9 mouse cellular contexts compared by ENCODE assay signal in genomic region chrX:13224902-13225301, GRCm38 (mm10). TPM values are rescaled to one million over a fixed set of nuclear protein-coding genes. Genes with fewer than 3 reads are reported as not detected.
DNase-seq lines count a peak whose midpoint lies in the region; TF ChIP-seq lines count a peak whose summit lies in the region.
"Had no signal": no experiment of that assay in that cellular context is flagged by ENCODE, and none has a peak within 500 bp of the region (broad histone marks: within the 10 kb centered on the region; RNA-seq: fewer than 3 reads in every experiment).

No protein-coding gene starts in this region.

- peak; percentile 52 for TF ChIP-seq CTCF in lung, adult 2 months (IDR thresholded peaks at IDR 0.05; ENCODE audit: insufficient read depth, low read length)

- intact Hi-C loops in gastrocnemius, postnatal 36 days (cut with DNase I): loop anchor here (2.0 kb wide), 1 partner anchor 430 kb away; no protein-coding TSS in a partner anchor

- peak; percentile 29 to 33 for DNase-seq in cerebellum, postnatal 10 days
- DNase-seq in cerebellum, adult 9-11 months: no peak
- no peak for DNase-seq in lung, adult 2 months
- no peak for DNase-seq in lung, postnatal 10 days
- peak; percentile 54 for DNase-seq in brain, adult 2 months (ENCODE audit: low read depth, low spot score)
- DNase-seq in natural killer cell, adult 2 months (ENCODE audit: low spot score in 2 of 2): peak; percentile 13 to 25
- DNase-seq in ovary, adult 18-20 months (ENCODE audit: low spot score): no peak
- DNase-seq in gastrocnemius, postnatal 36 days: no peak
- DNase-seq: gastrocnemius, postnatal 10 days had no signal

- TF ChIP-seq POLR2A in lung, adult 2 months (IDR thresholded peaks at IDR 0.05; ENCODE audit: borderline replicate concordance, extremely low read depth, low read depth, low read length): no peak

- WGBS in lung, adult 2 months: 2% methylated on average over 3 of the region's 3 CpGs

- H3K4me3 ChIP-seq in lung, adult 2 months (replicated peaks; ENCODE audit: extremely low read depth, low read depth, low read length): no peak overlapping the region

- no peaks in the 10 kb centered on the region for H3K4me1 ChIP-seq in lung, adult 2 months (ENCODE audit: control insufficient read depth, insufficient read depth, low read length)

RNA-seq across cellular contexts. Expression of gene Ddx3x, which starts 55.9 kb away (rescaled TPM):
- polyA plus RNA-seq in lung, adult 2 months (2012; rRNA removed): 24.6 and 30.1 TPM in 2 replicates
- 100 to 1,000 TPM in 1 of 2 experiments, 10 to 100 TPM in 1; 91.8 to 165 TPM for total RNA-seq in gastrocnemius, postnatal 36 days (2021)

Comparison
In these comparisons a context has a peak if more than half of its experiments do, and no peak if none do; other contexts are left out.
1. DNase-seq: peak in cerebellum, postnatal 10 days (2 of 2), brain, adult 2 months (single experiment) and natural killer cell, adult 2 months (2 of 2); none in cerebellum, adult 9-11 months (single experiment), lung, adult 2 months (single experiment), lung, postnatal 10 days (single experiment), ovary, adult 18-20 months (single experiment) and gastrocnemius, postnatal 36 days (0 of 2).